Mouse (Mus musculus): ENCODE data around the gene Col6a4.

Gene Col6a4

GRCm38 (mm10) chr9:106101166-106101565, 4.6 kb upstream of the Col6a4 start:
- no peak for DNase-seq (ENCODE audit: low read depth, low spot score)
- Histone ChIP-seq H3K36me3 (ENCODE audit: control insufficient read depth, insufficient read depth, low read length, poor library complexity, severe bottlenecking) (no peaks in the 10 kb centered on the region), H3K27me3 (ENCODE audit: control insufficient read depth, insufficient read depth, low read length, poor library complexity, severe bottlenecking) (no peaks in the 10 kb centered on the region)

GRCm38 (mm10) chr9:106100262-106100661, 3.7 kb upstream of the Col6a4 start:
- no peak for DNase-seq (ENCODE audit: low read depth, low spot score)
- no peaks in the 10 kb centered on the region for H3K36me3 ChIP-seq (ENCODE audit: control insufficient read depth, insufficient read depth, low read length, poor library complexity, severe bottlenecking)
- no peaks in the 10 kb centered on the region for H3K27me3 ChIP-seq (ENCODE audit: control insufficient read depth, insufficient read depth, low read length, poor library complexity, severe bottlenecking)

GRCm38 (mm10) chr9:106099379-106100021, 2.9 kb upstream of the Col6a4 start:
- no peaks in the 10 kb centered on the region for H3K27me3 ChIP-seq (ENCODE audit: control insufficient read depth, insufficient read depth, low read length, poor library complexity, severe bottlenecking)
- H3K36me3 ChIP-seq (ENCODE audit: control insufficient read depth, insufficient read depth, low read length, poor library complexity, severe bottlenecking): no peaks in the 10 kb centered on the region
- no peak for DNase-seq (ENCODE audit: low read depth, low spot score)

GRCm38 (mm10) chr9:106081528-106081927, 15.1 kb downstream of the Col6a4 start:
- H3K36me3 ChIP-seq (ENCODE audit: control insufficient read depth, insufficient read depth, low read length, poor library complexity, severe bottlenecking): no peaks in the 10 kb centered on the region
- no peak for DNase-seq (ENCODE audit: low read depth, low spot score)
- no peaks in the 10 kb centered on the region for H3K27me3 ChIP-seq (ENCODE audit: control insufficient read depth, insufficient read depth, low read length, poor library complexity, severe bottlenecking)

DNA sequence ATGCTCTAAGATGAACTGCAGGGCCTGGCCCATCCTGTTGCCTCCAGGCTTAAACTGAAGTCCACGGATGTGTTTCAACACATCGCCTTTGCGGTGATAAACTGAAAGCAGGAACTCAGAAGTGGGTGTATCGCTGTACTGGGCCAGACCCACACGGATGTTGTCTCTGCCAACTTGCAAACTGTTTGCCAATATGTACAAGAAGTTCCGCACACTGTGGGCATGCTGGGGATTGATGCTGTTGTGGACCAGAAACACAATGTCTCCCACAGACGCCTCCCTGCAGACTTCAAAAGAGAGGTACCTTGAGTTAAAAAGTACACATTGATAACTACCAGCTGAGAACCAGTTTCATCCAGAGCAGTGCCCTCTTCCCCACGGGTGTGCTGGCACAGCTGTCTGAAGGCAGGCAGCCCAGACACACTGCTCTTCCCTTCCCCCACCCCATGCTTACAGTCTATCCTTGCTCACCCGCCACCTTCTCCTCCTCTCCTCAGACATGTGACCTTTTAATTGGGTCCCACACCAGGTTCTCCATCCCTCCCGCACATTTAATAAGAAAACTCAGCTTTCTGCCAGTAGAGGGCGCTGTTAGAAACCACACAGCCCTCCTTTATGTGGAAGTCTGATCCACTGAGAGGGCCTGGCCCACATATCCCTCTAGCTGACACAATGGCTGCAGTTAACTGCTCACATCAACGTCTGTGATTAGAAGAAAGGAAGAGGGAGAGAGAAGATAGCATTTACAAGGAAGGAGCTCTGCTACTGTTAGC, 16.1 kb downstream of the Col6a4 start:
- DNase-seq (ENCODE audit: low read depth, low spot score): peak; percentile 62
- Histone ChIP-seq H3K36me3 (ENCODE audit: control insufficient read depth, insufficient read depth, low read length, poor library complexity, severe bottlenecking) (no peaks in the 10 kb centered on the region), H3K27me3 (ENCODE audit: control insufficient read depth, insufficient read depth, low read length, poor library complexity, severe bottlenecking) (no peaks in the 10 kb centered on the region)

DNA sequence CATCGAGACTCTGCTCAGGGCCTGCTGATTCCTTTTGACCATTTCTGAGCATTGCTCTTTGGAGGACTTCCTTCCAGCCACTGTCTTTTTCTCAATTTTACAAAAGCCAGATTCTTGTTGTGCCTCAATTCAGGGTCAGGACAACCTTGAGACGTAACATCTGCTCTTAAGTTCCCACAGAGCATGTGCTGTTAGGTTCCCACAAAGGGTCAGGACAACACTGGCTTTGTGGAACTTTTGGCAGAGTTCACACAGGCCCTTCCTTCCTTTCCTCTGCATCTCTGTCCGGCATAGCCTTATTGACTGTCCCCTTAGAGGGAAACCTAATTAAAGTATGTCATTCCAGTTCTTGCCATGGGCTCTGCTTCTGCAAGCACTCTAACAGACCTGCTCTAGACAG, 18.6 kb downstream of the Col6a4 start:
- Histone ChIP-seq H3K27me3 (ENCODE audit: control insufficient read depth, insufficient read depth, low read length, poor library complexity, severe bottlenecking) (no peaks in the 10 kb centered on the region), H3K36me3 (ENCODE audit: control insufficient read depth, insufficient read depth, low read length, poor library complexity, severe bottlenecking) (no peaks in the 10 kb centered on the region)
- DNase-seq (ENCODE audit: low read depth, low spot score): no peak

- no peak for DNase-seq (ENCODE audit: low read depth, low spot score)
- Histone ChIP-seq H3K36me3 (ENCODE audit: control insufficient read depth, insufficient read depth, low read length, poor library complexity, severe bottlenecking) (no peaks in the 10 kb centered on the region), H3K27me3 (ENCODE audit: control insufficient read depth, insufficient read depth, low read length, poor library complexity, severe bottlenecking) (no peaks in the 10 kb centered on the region)
These were observed 20.3 kb downstream of the Col6a4 start for GRCm38 (mm10) chr9:106076234-106076633.

DNA sequence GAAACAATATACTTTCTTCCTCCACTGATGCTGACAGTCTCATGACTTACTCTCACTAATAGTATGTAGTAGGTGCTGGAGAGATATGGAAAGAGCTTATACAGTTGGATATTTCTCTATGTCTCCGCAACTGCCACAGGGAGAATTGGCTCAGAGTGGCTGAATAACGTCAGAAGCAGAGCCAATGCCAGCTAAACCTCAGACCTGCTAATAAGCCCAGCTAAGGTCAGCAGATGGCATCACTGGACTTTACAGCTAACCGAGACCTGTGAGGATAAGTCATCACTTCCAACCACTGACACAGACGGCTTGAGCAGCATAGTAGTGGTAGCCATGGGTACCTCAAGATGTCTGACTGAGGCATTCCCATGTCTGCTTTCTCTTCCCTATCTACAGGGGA, 22.6 kb downstream of the Col6a4 start:
- H3K36me3 ChIP-seq (ENCODE audit: control insufficient read depth, insufficient read depth, low read length, poor library complexity, severe bottlenecking): no peaks in the 10 kb centered on the region
- DNase-seq (ENCODE audit: low read depth, low spot score): no peak
- H3K27me3 ChIP-seq (ENCODE audit: control insufficient read depth, insufficient read depth, low read length, poor library complexity, severe bottlenecking): no peaks in the 10 kb centered on the region

DNA sequence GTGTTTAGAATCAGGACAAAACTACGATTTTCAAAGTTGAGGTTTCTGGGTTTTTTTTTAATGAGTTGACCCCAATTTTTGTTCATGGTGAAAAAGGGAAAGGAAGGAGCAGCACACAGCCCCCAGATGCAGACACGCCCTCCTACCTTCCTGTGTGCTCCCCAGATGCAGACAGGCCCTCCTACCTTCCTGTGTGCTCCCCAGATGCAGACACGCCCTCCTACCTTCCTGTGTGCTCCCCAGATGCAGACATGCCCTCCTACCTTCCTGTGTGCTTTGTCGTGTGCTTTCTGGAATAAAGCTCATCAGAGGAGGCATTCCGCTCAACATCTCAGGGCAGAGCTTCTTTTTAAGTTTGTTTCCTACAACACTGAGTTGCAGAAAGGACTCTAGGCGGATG, 24.9 kb downstream of the Col6a4 start:
- Histone ChIP-seq H3K27me3 (ENCODE audit: control insufficient read depth, insufficient read depth, low read length, poor library complexity, severe bottlenecking) (no peaks in the 10 kb centered on the region), H3K36me3 (ENCODE audit: control insufficient read depth, insufficient read depth, low read length, poor library complexity, severe bottlenecking) (no peaks in the 10 kb centered on the region)
- DNase-seq (ENCODE audit: low read depth, low spot score): no peak

- no peak for DNase-seq (ENCODE audit: low read depth, low spot score)
- no peaks in the 10 kb centered on the region for H3K27me3 ChIP-seq (ENCODE audit: control insufficient read depth, insufficient read depth, low read length, poor library complexity, severe bottlenecking)
- H3K36me3 ChIP-seq (ENCODE audit: control insufficient read depth, insufficient read depth, low read length, poor library complexity, severe bottlenecking): no peaks in the 10 kb centered on the region
These were observed 43.1 kb downstream of the Col6a4 start for GRCm38 (mm10) chr9:106053446-106053845.

- no peak for DNase-seq (ENCODE audit: low read depth, low spot score)
- Histone ChIP-seq H3K36me3 (ENCODE audit: control insufficient read depth, insufficient read depth, low read length, poor library complexity, severe bottlenecking) (no peaks in the 10 kb centered on the region), H3K27me3 (ENCODE audit: control insufficient read depth, insufficient read depth, low read length, poor library complexity, severe bottlenecking) (no peaks in the 10 kb centered on the region)
These were observed 52.6 kb downstream of the Col6a4 start for GRCm38 (mm10) chr9:106043921-106044503.

GRCm38 (mm10) chr9:106039915-106040659, 56.5 kb downstream of the Col6a4 start:
- no peak for DNase-seq (ENCODE audit: low read depth, low spot score)
- H3K27me3 ChIP-seq (ENCODE audit: control insufficient read depth, insufficient read depth, low read length, poor library complexity, severe bottlenecking): no peaks in the 10 kb centered on the region
- H3K36me3 ChIP-seq (ENCODE audit: control insufficient read depth, insufficient read depth, low read length, poor library complexity, severe bottlenecking): no peaks in the 10 kb centered on the region

DNA sequence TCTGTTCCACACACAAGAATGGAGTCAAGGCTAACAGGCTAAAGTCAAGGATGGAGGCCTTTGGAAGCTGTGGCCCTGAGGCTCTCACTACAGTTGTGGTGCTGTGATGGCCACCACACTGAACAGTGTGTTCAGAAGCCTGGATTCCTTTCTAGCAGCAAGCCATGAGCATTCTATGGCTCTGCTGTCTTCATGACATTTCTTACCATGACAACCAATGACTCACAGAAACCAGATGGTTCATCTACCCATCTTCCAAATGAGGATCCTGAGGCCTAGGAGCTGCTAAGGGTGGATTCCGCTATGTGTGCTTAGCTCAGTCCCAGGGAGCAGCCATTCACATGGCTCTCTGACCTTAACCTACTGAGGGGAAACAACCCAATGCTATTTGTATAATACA, 57.3 kb downstream of the Col6a4 start:
- Histone ChIP-seq H3K36me3 (ENCODE audit: control insufficient read depth, insufficient read depth, low read length, poor library complexity, severe bottlenecking) (no peaks in the 10 kb centered on the region), H3K27me3 (ENCODE audit: control insufficient read depth, insufficient read depth, low read length, poor library complexity, severe bottlenecking) (no peaks in the 10 kb centered on the region)
- no peak for DNase-seq (ENCODE audit: low read depth, low spot score)

- no peaks in the 10 kb centered on the region for H3K27me3 ChIP-seq (ENCODE audit: control insufficient read depth, insufficient read depth, low read length, poor library complexity, severe bottlenecking)
- H3K36me3 ChIP-seq (ENCODE audit: control insufficient read depth, insufficient read depth, low read length, poor library complexity, severe bottlenecking): no peaks in the 10 kb centered on the region
- DNase-seq (ENCODE audit: low read depth, low spot score): peak; percentile 39
These were observed 57.7 kb downstream of the Col6a4 start for GRCm38 (mm10) chr9:106038865-106039264.

DNA sequence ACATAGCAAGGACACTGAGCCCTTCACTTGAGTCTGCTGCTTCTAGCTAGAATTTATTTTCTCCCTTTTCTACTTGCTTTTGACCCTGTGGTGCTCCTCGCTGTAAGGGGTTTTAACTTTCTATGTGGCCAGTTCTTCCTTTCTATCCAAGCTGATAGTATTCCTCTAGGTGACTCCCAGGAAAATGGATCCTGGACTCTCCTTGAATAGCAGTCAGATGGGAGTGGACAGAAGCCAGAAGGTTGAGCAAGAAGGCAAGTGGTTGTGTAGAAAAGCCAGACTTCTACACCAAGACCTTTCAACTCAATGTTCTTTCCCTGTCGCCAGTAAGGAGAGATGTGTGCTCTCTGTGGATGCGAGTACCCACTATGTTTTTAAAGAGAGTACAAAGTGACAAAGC, 80.9 kb downstream of the Col6a4 start:
- no peak for DNase-seq (ENCODE audit: low read depth, low spot score)
- no peaks in the 10 kb centered on the region for H3K36me3 ChIP-seq (ENCODE audit: control insufficient read depth, insufficient read depth, low read length, poor library complexity, severe bottlenecking)
- no peaks in the 10 kb centered on the region for H3K27me3 ChIP-seq (ENCODE audit: control insufficient read depth, insufficient read depth, low read length, poor library complexity, severe bottlenecking)

Measured in splenic B cell, adult 2 months (primary cell).